In genomic region chr7:133032589-133033203, GRCm38 (mm10) we compare ENCODE assay signal across 8 mouse cellular contexts.
DNase-seq lines count a peak whose midpoint lies in the region; ATAC-seq and TF ChIP-seq lines count a peak whose summit lies in the region.

No protein-coding gene starts in this region.

- no peak overlapping the region for H3K4me2 ChIP-seq in hindbrain, postnatal 0 days (ENCODE audit: low read depth, low read length)
- H3K4me2 ChIP-seq in midbrain, embryonic 11.5 days, result no peak overlapping the region
- H3K4me2 ChIP-seq in stomach, embryonic 15.5 days, result no peak overlapping the region

- no peaks in the 10 kb centered on the region for H3K36me3 ChIP-seq in hindbrain, postnatal 0 days (ENCODE audit: insufficient read depth, low read length)
- H3K36me3 ChIP-seq in midbrain, embryonic 11.5 days (ENCODE audit: control insufficient read depth, insufficient read depth, low read length), result no peaks in the 10 kb centered on the region
- no peaks in the 10 kb centered on the region for H3K36me3 ChIP-seq in stomach, embryonic 15.5 days

- WGBS in hindbrain, postnatal 0 days, result 43% methylated on average over 9 of the region's 9 CpGs
- WGBS in midbrain, embryonic 11.5 days, result 47% methylated on average over 9 of the region's 9 CpGs
- WGBS in stomach, embryonic 15.5 days, result 46% methylated on average over 9 of the region's 9 CpGs

- H3K27me3 ChIP-seq in hindbrain, postnatal 0 days (ENCODE audit: insufficient read depth, low read length), result no peaks in the 10 kb centered on the region
- H3K27me3 ChIP-seq in midbrain, embryonic 11.5 days (ENCODE audit: control insufficient read depth, insufficient read depth, low read length), result no peaks in the 10 kb centered on the region
- no peaks in the 10 kb centered on the region for H3K27me3 ChIP-seq in stomach, embryonic 15.5 days (replicated peaks)

- no peaks in the 10 kb centered on the region for H3K9me3 ChIP-seq in hindbrain, postnatal 0 days (ENCODE audit: low read length)
- no peaks in the 10 kb centered on the region for H3K9me3 ChIP-seq in midbrain, embryonic 11.5 days (ENCODE audit: control insufficient read depth, low read length)
- H3K9me3 ChIP-seq in stomach, embryonic 15.5 days, result no peaks in the 10 kb centered on the region

- no peak overlapping the region for H3K4me3 ChIP-seq in hindbrain, postnatal 0 days (ENCODE audit: low read length)
- no peak overlapping the region for H3K4me3 ChIP-seq in midbrain, embryonic 11.5 days (ENCODE audit: low read depth, low read length)
- H3K4me3 ChIP-seq in stomach, embryonic 15.5 days (replicated peaks), result no peak overlapping the region

- intact Hi-C loops in left cerebral cortex, postnatal 4 days (cut with DNase I), result loop anchor here (2.0 to 5.0 kb wide), 2 partner anchors 85 to 604 kb away; partner anchors contain the start of gene Edrf1

- H3K4me1 ChIP-seq in hindbrain, postnatal 0 days (ENCODE audit: insufficient read depth, low read length), result no peaks in the 10 kb centered on the region
- peaks cover 34% of the 10 kb centered on the region for H3K4me1 ChIP-seq in midbrain, embryonic 11.5 days (ENCODE audit: control insufficient read depth, insufficient read depth, low read length)
- peaks cover 46% of the 10 kb centered on the region for H3K4me1 ChIP-seq in stomach, embryonic 15.5 days

- H3K9ac ChIP-seq in hindbrain, postnatal 0 days (replicated peaks; ENCODE audit: low read length), result no peak overlapping the region
- H3K9ac ChIP-seq in midbrain, embryonic 11.5 days (ENCODE audit: low read length), result no peak overlapping the region
- no peak overlapping the region for H3K9ac ChIP-seq in stomach, embryonic 15.5 days

- DNase-seq in thymus, postnatal 0 days (ENCODE audit: low spot score), result peak; percentile 20
- no peak for DNase-seq in thymus, adult 18-20 months
- DNase-seq in cerebellum, postnatal 10 days, result peak; percentile 82
- peak; percentile 54 to 72 for DNase-seq in frontal cortex, postnatal 36 days (ENCODE audit: low spot score in 2 of 2)
- DNase-seq in hindbrain, postnatal 0 days (ENCODE audit: low spot score), result peak; percentile 89
- DNase-seq in left cerebral cortex, postnatal 4 days, result peak; percentile 65
- peak; percentile 94 for DNase-seq in midbrain, embryonic 11.5 days (ENCODE audit: low spot score, missing footprints)

- ATAC-seq in hindbrain, postnatal 0 days, result peak; percentile 78
- ATAC-seq in midbrain, embryonic 11.5 days (ENCODE audit: low FRiP score), result peak; percentile 80
- peak; percentile 20; the same call in 1 of the 2 replicates for ATAC-seq in stomach, embryonic 15.5 days (ENCODE audit: insufficient read depth, low FRiP score, low read depth)

- H3K27ac ChIP-seq in hindbrain, postnatal 0 days, result no peak overlapping the region
- peak overlapping the region; percentile 22; the same call in 1 of the 2 replicates for H3K27ac ChIP-seq in midbrain, embryonic 11.5 days (ENCODE audit: low read depth, low read length)
- H3K27ac ChIP-seq in stomach, embryonic 15.5 days, result peak overlapping the region; percentile 48; the same call in 1 of the 2 replicates

- peak; percentile 95 for TF ChIP-seq CTCF in hindbrain, postnatal 0 days (IDR thresholded peaks at IDR 0.05; ENCODE audit: low read depth)

Comparison
In these comparisons a context has a peak if more than half of its experiments do, and no peak if none do; other contexts are left out.
1. DNase-seq: peak in thymus, postnatal 0 days (single experiment), cerebellum, postnatal 10 days (2 of 2), frontal cortex, postnatal 36 days (2 of 2), hindbrain, postnatal 0 days (single experiment), left cerebral cortex, postnatal 4 days (single experiment) and midbrain, embryonic 11.5 days (single experiment); none in thymus, adult 18-20 months (0 of 2).
2. ATAC-seq: peak in every context shown above with its lines; median percentile 80 in midbrain, embryonic 11.5 days; 78 in hindbrain, postnatal 0 days; 20 in stomach, embryonic 15.5 days.